Mouse (Mus musculus) ES-E14 (cell line): ENCODE data around the gene Slc6a21.

ENCODE experiments used
- CHD2 ChIP-seq: IDR thresholded peaks from 2 replicates; pipeline ENCODE4 v1.6.1; 2014; ENCODE audit warnings: mild to moderate bottlenecking, low read depth, low read length, inconsistent platforms
- MAFK ChIP-seq: IDR thresholded peaks from 2 replicates; pipeline ENCODE4 v1.6.1; 2014; ENCODE audit warnings: mild to moderate bottlenecking, low read depth, low read length, inconsistent platforms; ENCODE audit not compliant: insufficient read depth

DNA sequence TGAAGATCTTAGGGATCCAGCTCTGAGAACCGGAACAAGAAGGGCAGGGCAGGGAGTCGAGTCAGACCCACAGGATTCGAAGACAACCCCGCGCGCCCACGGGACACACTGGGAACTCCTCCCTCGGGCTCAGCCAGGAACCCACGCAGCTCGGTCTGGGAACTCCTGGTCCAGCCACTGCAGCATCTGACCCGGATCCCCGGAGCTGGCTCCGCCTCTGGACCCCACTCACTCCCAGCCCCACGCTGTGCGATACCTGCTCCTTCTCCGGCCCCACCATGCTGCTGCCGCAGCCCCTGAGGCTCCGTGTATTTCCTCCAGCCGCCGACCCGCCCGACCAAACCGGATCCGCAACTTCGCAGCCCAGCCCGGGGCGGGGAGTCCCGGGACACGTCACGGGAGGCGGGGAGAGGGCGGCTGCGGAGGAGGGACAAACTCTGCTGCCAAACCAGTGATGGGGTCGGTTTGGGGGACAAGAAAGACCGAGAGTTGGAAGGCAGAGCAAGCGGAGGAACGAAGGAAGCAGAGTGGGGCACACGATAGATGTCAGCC, 56.2 kb downstream of the Slc6a21 start, which contains the start of gene Trpm4:
- TF ChIP-seq MAFK: no peak
- no peak for TF ChIP-seq CHD2
